Mouse (Mus musculus) myocyte (in vitro differentiated cells): Measurements from ENCODE around the gene Gm49661. TPM values are rescaled to one million over a fixed set of nuclear protein-coding genes. Genes with fewer than 3 reads are reported as not detected.

Experiments used
- H3K27me3 ChIP-seq: one replicate; pipeline ENCODE4 v1.6.1; 2011; ENCODE audit not compliant: control insufficient read depth, insufficient read depth, insufficient read length
- H3K36me3 ChIP-seq: one replicate; pipeline ENCODE4 v1.6.1; 2011; ENCODE audit not compliant: control insufficient read depth, insufficient read depth
- H3K4me2 ChIP-seq: one replicate; pipeline ENCODE4 v1.6.1; 2011; ENCODE audit warnings: low read depth, control low read depth
- H3K4me3 ChIP-seq: one replicate; pipeline ENCODE4 v1.5.1; 2011; ENCODE audit warnings: mild to moderate bottlenecking, control low read depth, moderate library complexity
- H3K79me2 ChIP-seq: one replicate; pipeline ENCODE4 v1.6.1; 2011; ENCODE audit not compliant: control insufficient read depth, insufficient read depth
- H3ac ChIP-seq: one replicate; pipeline ENCODE4 v1.6.1; 2011; ENCODE audit not compliant: control insufficient read depth, insufficient read length
- CEBPB ChIP-seq: IDR thresholded peaks from 2 replicates; pipeline ENCODE4 v1.6.1; 2011; ENCODE audit warnings: mild to moderate bottlenecking, moderate library complexity; ENCODE audit not compliant: poor library complexity, insufficient read depth, severe bottlenecking
- E2F4 ChIP-seq: IDR thresholded peaks from one replicate; pipeline ENCODE4 v1.6.1; 2011; ENCODE audit warnings: mild to moderate bottlenecking, control low read depth, moderate library complexity; ENCODE audit not compliant: insufficient read depth
- MAX ChIP-seq: IDR thresholded peaks from one replicate; pipeline ENCODE4 v1.6.1; 2011; ENCODE audit warnings: low read depth, mild to moderate bottlenecking, control low read depth
- MYOD1 ChIP-seq, 3 experiments: IDR thresholded peaks; one replicate each; pipeline ENCODE4 v1.6.1; 2011; ENCODE audit warnings: control low read depth in 2 of 3, low read depth in 2 of 3, mild to moderate bottlenecking in 2 of 3, moderate library complexity in 1 of 3; ENCODE audit not compliant: insufficient read length in 2 of 3, control insufficient read depth in 1 of 3
- MYOG ChIP-seq, 3 experiments: IDR thresholded peaks; one replicate each; pipeline ENCODE4 v1.6.1; 2011; ENCODE audit warnings: control low read depth in 2 of 3, low read depth in 2 of 3, mild to moderate bottlenecking in 2 of 3; ENCODE audit not compliant: insufficient read length in 2 of 3, control insufficient read depth in 1 of 3, insufficient read depth in 1 of 3
- POLR2A ChIP-seq: IDR thresholded peaks from one replicate; pipeline ENCODE4 v1.6.1; 2011; ENCODE audit warnings: low read depth, mild to moderate bottlenecking, control low read depth, moderate library complexity; ENCODE audit not compliant: insufficient read length
- POLR2AphosphoS2 ChIP-seq: IDR thresholded peaks from one replicate; pipeline ENCODE4 v1.6.1; 2011; ENCODE audit warnings: low read depth, control low read depth; ENCODE audit not compliant: insufficient read length
- REST ChIP-seq: IDR thresholded peaks from one replicate; pipeline ENCODE4 v1.6.1; 2011; ENCODE audit warnings: mild to moderate bottlenecking, control low read depth, moderate library complexity; ENCODE audit not compliant: insufficient read depth, insufficient read length
- SRF ChIP-seq: IDR thresholded peaks from one replicate; pipeline ENCODE4 v1.6.1; 2011; ENCODE audit warnings: low read depth; ENCODE audit not compliant: control insufficient read depth, insufficient read length
- TCF12 ChIP-seq: IDR thresholded peaks from one replicate; pipeline ENCODE4 v1.6.1; 2011; ENCODE audit warnings: mild to moderate bottlenecking, control low read depth; ENCODE audit not compliant: poor library complexity, insufficient read depth, severe bottlenecking
- TCF3 ChIP-seq: IDR thresholded peaks from one replicate; pipeline ENCODE4 v1.6.1; 2011; ENCODE audit warnings: low read depth, control low read depth; ENCODE audit not compliant: insufficient read length
- USF1 ChIP-seq: IDR thresholded peaks from one replicate; pipeline ENCODE4 v1.6.1; 2011; ENCODE audit warnings: low read depth, mild to moderate bottlenecking, control low read depth, moderate library complexity
- polyA plus RNA-seq: library from polyadenylated mRNA; unstranded; fragments of >200 nt; fragmentation: generic; extraction: Trizol; gene quantifications from one replicate; pipeline ENCODE4 v1.2.1, GENCODE M21; 2012; ENCODE audit warnings: missing spikeins

Gm49661 gene
- polyA plus RNA-seq, 1 experiment, result not detected

GRCm38 (mm10) chr8:84936962-84937546, 32.2 kb downstream of the Gm49661 start, which contains the start of gene Mast1:
Gene Mast1, minus strand, starts transcription at chr8:84937359.
- no peaks in the 10 kb centered on the region for H3K36me3 ChIP-seq
- H3K4me3 ChIP-seq, result no peak within 1 kb of the TSS
- peaks cover 44% of the 10 kb centered on the region for H3K27me3 ChIP-seq
- TF ChIP-seq REST (no peak), USF1 (no peak), TCF3 (no peak), TCF12 (no peak), E2F4 (no peak), CEBPB (no peak)
- H3K79me2 ChIP-seq, result no peaks in the 10 kb centered on the region
- no peak within 1 kb of the TSS for H3K4me2 ChIP-seq
- no peak within 1 kb of the TSS for H3ac ChIP-seq

- Histone ChIP-seq H3K36me3 (no peaks in the 10 kb centered on the region), H3K4me3 (no peak overlapping the region), H3K4me2 (no peak overlapping the region), H3ac (no peak overlapping the region), H3K79me2 (no peaks in the 10 kb centered on the region), H3K27me3 (peaks cover 50% of the 10 kb centered on the region)
- TF ChIP-seq TCF3 (no peak), MAX (no peak), POLR2A (no peak), MYOD1 (IDR thresholded peaks at IDR 0.05; ENCODE audit: control insufficient read depth in 1 of 3, insufficient read length in 2 of 3, low read depth in 2 of 3) (no peak), MYOG (IDR thresholded peaks at IDR 0.05; ENCODE audit: control insufficient read depth in 1 of 3, insufficient read depth in 1 of 3, insufficient read length in 2 of 3, low read depth in 2 of 3) (no peak), POLR2AphosphoS2 (no peak), REST (no peak), CEBPB (no peak), E2F4 (no peak), SRF (no peak), TCF12 (no peak)
These were observed 32.9 kb downstream of the Gm49661 start for GRCm38 (mm10) chr8:84936041-84936961.

GRCm38 (mm10) chr8:84935489-84935888, 33.7 kb downstream of the Gm49661 start:
- Histone ChIP-seq H3ac (no peak overlapping the region), H3K36me3 (no peaks in the 10 kb centered on the region), H3K27me3 (peaks cover 53% of the 10 kb centered on the region), H3K4me3 (no peak overlapping the region), H3K79me2 (no peaks in the 10 kb centered on the region), H3K4me2 (no peak overlapping the region)
- TF ChIP-seq TCF12 (no peak), POLR2A (no peak), MYOD1 (IDR thresholded peaks at IDR 0.05; ENCODE audit: control insufficient read depth in 1 of 3, insufficient read length in 2 of 3, low read depth in 2 of 3) (no peak), POLR2AphosphoS2 (no peak), SRF (no peak), E2F4 (no peak), USF1 (no peak), MAX (no peak), TCF3 (no peak), MYOG (IDR thresholded peaks at IDR 0.05; ENCODE audit: control insufficient read depth in 1 of 3, insufficient read depth in 1 of 3, insufficient read length in 2 of 3, low read depth in 2 of 3) (no peak)

- Histone ChIP-seq H3K79me2 (no peaks in the 10 kb centered on the region), H3ac (no peak overlapping the region), H3K27me3 (peaks cover 56% of the 10 kb centered on the region), H3K4me3 (no peak overlapping the region), H3K36me3 (no peaks in the 10 kb centered on the region), H3K4me2 (no peak overlapping the region)
- TF ChIP-seq MYOD1 (IDR thresholded peaks at IDR 0.05; ENCODE audit: control insufficient read depth in 1 of 3, insufficient read length in 2 of 3, low read depth in 2 of 3) (no peak), POLR2AphosphoS2 (no peak), USF1 (no peak), CEBPB (no peak), REST (no peak), MYOG (IDR thresholded peaks at IDR 0.05; ENCODE audit: control insufficient read depth in 1 of 3, insufficient read depth in 1 of 3, insufficient read length in 2 of 3, low read depth in 2 of 3) (no peak), TCF3 (no peak), POLR2A (no peak), SRF (no peak), MAX (no peak), E2F4 (no peak), TCF12 (no peak)
These were observed 34.4 kb downstream of the Gm49661 start for GRCm38 (mm10) chr8:84934860-84935259.
